Mouse (Mus musculus) erythroblast, embryonic 14.5 days (primary cell): ENCODE measurements around the gene Gm26566.

Experiments
- GATA1 ChIP-seq: IDR thresholded peaks from 2 replicates; pipeline ENCODE4 v1.6.1; 2012; ENCODE audit warnings: low read length, inconsistent platforms, mixed read lengths
- TAL1 ChIP-seq: IDR thresholded peaks from 3 replicates; pipeline ENCODE4 v1.6.1; 2012; ENCODE audit warnings: low read length, inconsistent platforms, mixed read lengths

DNA sequence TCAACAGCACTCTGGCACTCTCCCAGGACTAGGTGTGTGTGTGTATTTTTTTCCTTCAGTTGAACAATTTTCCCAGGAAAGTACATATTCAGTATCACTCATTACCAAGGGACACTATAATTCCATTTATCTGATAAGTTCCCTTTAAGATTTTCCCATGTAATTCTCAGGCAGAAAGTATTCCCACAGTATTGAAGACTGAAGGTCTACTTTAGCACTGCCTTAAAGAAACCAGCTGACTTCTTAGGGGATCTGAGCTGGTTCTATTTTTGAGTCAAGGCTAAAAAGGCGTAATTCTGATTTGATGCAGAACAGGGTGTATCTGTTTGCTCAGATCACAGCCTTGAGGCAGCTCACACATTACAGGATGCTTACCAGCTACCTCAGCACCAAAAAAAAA, 2.9 kb upstream of the Gm26566 start:
- TF ChIP-seq TAL1 (no peak), GATA1 (no peak)
